Mouse (Mus musculus): ENCODE data around the gene Extl1. TPM values are rescaled to one million over a fixed set of nuclear protein-coding genes. Genes with fewer than 3 reads are reported as not detected.

Extl1 gene
- polyA plus RNA-seq, 1 experiment from 2014 or later = 1.6 TPM

DNA sequence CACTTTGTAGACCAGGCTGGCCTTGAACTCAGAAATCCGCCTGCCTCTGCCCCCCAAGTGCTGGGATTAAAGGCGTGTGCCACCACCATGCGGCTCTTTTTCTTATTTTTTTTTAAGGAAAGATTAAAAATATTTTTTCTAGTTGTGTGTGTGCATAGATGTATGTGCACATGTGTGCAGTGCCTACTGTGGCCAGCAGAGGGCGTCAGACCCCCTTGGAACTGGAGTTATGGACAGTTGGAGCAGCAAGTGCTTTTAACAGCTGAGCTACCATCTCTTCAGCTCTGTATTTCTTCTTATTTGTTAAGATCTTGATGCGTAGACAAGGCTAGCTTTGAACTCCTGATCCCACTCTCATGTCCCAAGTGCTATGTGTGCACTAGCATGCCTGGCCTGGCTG, 25.6 kb upstream of the Extl1 start:
- WGBS = 74% methylated on average over 5 of the region's 5 CpGs
- H3K4me2 ChIP-seq (ENCODE audit: low read depth, low read length) = no peak overlapping the region
- H3K27ac ChIP-seq (ENCODE audit: low read length) = no peak overlapping the region
- no peaks in the 10 kb centered on the region for H3K27me3 ChIP-seq (replicated peaks; ENCODE audit: control insufficient read depth, insufficient read depth, low read length)
- H3K4me1 ChIP-seq (ENCODE audit: control insufficient read depth, insufficient read depth, low read length) = no peaks in the 10 kb centered on the region
- H3K4me3 ChIP-seq (ENCODE audit: low read length) = no peak overlapping the region
- 0 out of 2 replicates have a peak, but pooled peaks cover 3% of the 10 kb centered on the region for H3K36me3 ChIP-seq (ENCODE audit: control insufficient read depth, insufficient read depth, low read length)
- no peak for ATAC-seq
- no peak overlapping the region for H3K9ac ChIP-seq (ENCODE audit: low read depth, low read length)
- H3K9me3 ChIP-seq (ENCODE audit: control insufficient read depth, low read length) = no peaks in the 10 kb centered on the region

DNA sequence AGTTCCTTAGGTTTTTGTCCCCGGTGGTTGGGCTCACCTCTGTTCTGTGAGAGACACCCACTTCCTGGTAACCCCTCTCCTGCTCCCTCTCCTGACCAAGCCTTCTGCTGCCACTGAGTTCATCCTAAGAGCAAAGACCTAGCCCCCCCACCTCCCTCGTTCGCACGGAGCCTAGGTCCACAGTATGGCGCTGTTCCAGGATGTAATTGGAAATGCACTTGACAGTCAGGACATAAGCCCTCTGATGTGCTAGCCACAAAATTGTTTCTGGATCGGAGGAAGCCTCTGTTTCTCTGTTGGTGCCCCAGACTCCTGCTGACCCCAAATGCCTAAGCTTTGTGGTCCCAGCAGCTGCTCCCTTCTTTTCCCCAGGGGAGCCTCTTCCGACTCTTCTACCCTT, 20.1 kb upstream of the Extl1 start:
- Histone ChIP-seq H3K36me3 (ENCODE audit: control insufficient read depth, insufficient read depth, low read length) (no peaks in the 10 kb centered on the region), H3K9me3 (ENCODE audit: control insufficient read depth, low read length) (no peaks in the 10 kb centered on the region), H3K4me3 (ENCODE audit: low read length) (no peak overlapping the region), H3K4me2 (ENCODE audit: low read depth, low read length) (no peak overlapping the region), H3K4me1 (ENCODE audit: control insufficient read depth, insufficient read depth, low read length) (peaks cover 21% of the 10 kb centered on the region), H3K27me3 (replicated peaks; ENCODE audit: control insufficient read depth, insufficient read depth, low read length) (no peaks in the 10 kb centered on the region), H3K9ac (ENCODE audit: low read depth, low read length) (no peak overlapping the region), H3K27ac (ENCODE audit: low read length) (no peak overlapping the region)
- ATAC-seq = no peak
- WGBS = 65% methylated on average over 7 of the region's 7 CpGs

DNA sequence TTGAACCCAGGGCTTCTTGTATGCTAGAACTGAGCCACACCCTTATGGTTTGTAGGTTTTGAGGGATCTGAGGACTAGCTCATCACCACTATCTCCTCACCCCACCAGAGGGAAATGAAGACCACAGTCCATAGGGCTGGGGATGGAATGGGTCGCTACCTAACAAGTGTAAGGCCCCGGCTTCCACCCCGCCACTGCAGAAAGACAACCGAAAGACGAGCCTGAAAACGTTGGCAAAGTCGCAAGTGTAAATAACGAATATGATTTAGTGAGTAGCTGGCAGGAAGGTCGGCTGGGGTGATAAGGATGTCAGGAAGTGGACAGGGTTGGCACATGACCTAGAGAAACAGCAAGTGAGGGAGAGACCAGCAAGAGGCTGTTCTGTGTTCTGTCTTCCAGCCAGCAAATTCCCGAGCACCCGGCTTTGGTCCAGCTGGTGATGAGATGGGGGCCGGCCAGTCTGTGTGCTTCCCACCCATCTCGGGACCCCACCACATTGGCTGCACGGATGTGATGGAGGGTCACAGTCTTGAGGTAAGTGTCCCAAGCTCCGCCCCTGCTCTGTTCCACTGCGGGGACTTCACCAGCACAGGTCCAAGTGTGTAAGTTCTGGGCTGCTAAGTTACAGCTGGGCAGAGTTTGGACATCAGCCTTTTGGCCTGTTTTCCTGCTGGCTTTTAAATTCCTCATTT, 19.1 kb upstream of the Extl1 start:
- Histone ChIP-seq H3K9me3 (ENCODE audit: control insufficient read depth, low read length) (no peaks in the 10 kb centered on the region), H3K27me3 (replicated peaks; ENCODE audit: control insufficient read depth, insufficient read depth, low read length) (no peaks in the 10 kb centered on the region), H3K4me3 (ENCODE audit: low read length) (no peak overlapping the region), H3K4me1 (ENCODE audit: control insufficient read depth, insufficient read depth, low read length) (peaks cover 21% of the 10 kb centered on the region), H3K4me2 (ENCODE audit: low read depth, low read length) (no peak overlapping the region), H3K27ac (ENCODE audit: low read length) (peak overlapping the region; percentile 38; the same call in 1 of the 2 replicates), H3K9ac (ENCODE audit: low read depth, low read length) (no peak overlapping the region), H3K36me3 (ENCODE audit: control insufficient read depth, insufficient read depth, low read length) (no peaks in the 10 kb centered on the region)
- 57% methylated on average over 16 of the region's 16 CpGs for WGBS
- peak; percentile 13 for ATAC-seq

DNA sequence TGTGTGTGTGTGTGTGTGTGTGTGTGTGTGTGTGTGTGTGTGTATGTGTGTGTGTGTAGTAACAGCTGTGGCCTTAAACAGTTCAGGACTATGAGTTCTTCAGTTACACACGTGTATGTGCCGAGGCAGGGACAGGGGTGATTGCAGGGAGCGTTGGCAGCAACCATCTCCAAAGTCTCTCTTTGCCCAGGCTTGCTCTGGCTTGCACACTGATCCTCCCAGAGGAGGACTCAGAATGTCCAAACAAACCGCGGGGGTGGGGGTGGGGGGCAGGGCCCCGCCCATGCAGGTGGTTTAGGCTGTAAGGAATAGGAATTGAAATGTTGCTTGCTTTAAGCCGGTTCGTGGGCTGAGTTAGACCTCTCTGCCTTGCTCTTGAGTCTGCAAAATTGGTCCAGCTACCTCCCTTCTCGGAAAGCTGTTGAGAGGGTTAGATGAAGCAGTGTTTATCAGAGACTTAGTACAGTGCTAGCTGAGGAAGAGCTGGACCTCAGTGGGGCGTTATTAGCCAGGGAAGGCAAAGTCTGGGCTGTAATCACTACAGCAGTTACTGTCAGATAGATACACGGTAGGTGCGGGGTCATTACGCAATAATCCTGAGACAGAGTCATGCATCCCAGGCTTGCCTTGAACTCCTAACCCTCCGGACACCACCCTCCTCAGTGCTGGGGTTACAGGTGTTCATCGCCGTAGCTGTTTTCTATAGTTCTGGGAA, 18.4 kb upstream of the Extl1 start:
- Histone ChIP-seq H3K27ac (ENCODE audit: low read length) (peak overlapping the region; percentile 67; the same call in 1 of the 2 replicates), H3K4me3 (ENCODE audit: low read length) (peak overlapping the region; percentile 45), H3K36me3 (ENCODE audit: control insufficient read depth, insufficient read depth, low read length) (no peaks in the 10 kb centered on the region), H3K4me2 (ENCODE audit: low read depth, low read length) (peak overlapping the region; percentile 76), H3K9me3 (ENCODE audit: control insufficient read depth, low read length) (no peaks in the 10 kb centered on the region), H3K4me1 (ENCODE audit: control insufficient read depth, insufficient read depth, low read length) (peaks cover 25% of the 10 kb centered on the region), H3K27me3 (replicated peaks; ENCODE audit: control insufficient read depth, insufficient read depth, low read length) (no peaks in the 10 kb centered on the region), H3K9ac (ENCODE audit: low read depth, low read length) (peak overlapping the region; percentile 65; the same call in 1 of the 2 replicates)
- 42% methylated on average over 16 of the region's 16 CpGs for WGBS
- peak; percentile 63 for ATAC-seq

DNA sequence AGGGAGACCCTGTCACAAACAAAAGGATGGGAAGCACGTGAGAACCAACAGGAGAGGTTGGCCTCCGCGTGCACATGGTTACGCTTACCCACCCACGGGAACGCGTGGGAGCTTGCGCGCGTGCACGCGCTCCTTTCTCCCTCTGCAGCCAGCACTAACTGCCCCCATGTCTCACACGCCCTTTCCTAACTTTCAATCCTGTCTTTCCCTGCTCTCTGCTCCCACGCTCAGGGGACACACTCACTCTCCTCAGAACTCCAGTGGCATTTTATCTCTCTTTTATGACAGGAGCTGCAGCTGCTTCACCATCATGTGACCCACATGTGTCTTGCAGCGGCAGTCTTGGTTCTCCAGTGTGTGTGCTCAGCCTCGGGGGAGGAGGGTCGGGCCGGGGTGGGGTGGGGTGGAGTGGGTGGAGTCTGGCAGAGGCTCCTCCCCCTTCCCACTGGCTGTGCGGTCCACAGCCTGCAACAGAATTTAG, 17.6 kb upstream of the Extl1 start:
- Histone ChIP-seq H3K27ac (ENCODE audit: low read length) (peak overlapping the region; percentile 82), H3K9ac (ENCODE audit: low read depth, low read length) (peak overlapping the region; percentile 65)
- WGBS = 3% methylated on average over 19 of the region's 19 CpGs

DNA sequence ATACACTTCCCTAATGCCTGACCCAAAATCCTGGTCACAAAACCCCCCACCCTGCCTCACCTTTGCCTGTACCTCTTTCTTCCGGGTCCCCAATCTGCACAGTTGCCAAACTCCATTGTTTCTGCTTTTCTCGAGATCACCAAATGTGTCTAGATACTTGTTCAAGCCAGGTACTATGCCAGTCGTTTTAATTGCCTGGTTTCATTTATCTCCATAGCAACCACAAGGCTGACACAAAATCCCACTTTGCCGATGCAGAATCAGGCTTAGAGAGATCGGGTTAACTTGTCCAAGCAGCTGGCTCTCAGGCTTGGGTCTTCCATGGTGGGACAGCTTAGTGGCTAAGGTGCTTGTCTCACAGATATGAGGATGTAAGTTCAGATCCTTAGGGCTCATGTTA, 16.6 kb upstream of the Extl1 start:
- no peaks in the 10 kb centered on the region for H3K9me3 ChIP-seq (ENCODE audit: control insufficient read depth, low read length)
- no peak overlapping the region for H3K4me3 ChIP-seq (ENCODE audit: low read length)
- peak overlapping the region; percentile 7; the same call in 1 of the 2 replicates for H3K27ac ChIP-seq (ENCODE audit: low read length)
- ATAC-seq = no peak
- no peaks in the 10 kb centered on the region for H3K27me3 ChIP-seq (replicated peaks; ENCODE audit: control insufficient read depth, insufficient read depth, low read length)
- no peak overlapping the region for H3K9ac ChIP-seq (ENCODE audit: low read depth, low read length)
- no peak overlapping the region for H3K4me2 ChIP-seq (ENCODE audit: low read depth, low read length)
- peaks cover 25% of the 10 kb centered on the region for H3K4me1 ChIP-seq (ENCODE audit: control insufficient read depth, insufficient read depth, low read length)
- H3K36me3 ChIP-seq (ENCODE audit: control insufficient read depth, insufficient read depth, low read length) = no peaks in the 10 kb centered on the region
- WGBS = 28% methylated on average over 5 of the region's 5 CpGs

More for the DNA sequence above, 17.6 kb upstream of the Extl1 start:
- Histone ChIP-seq H3K4me3 (ENCODE audit: low read length) (peak overlapping the region; percentile 45), H3K4me1 (ENCODE audit: control insufficient read depth, insufficient read depth, low read length) (peaks cover 25% of the 10 kb centered on the region), H3K9me3 (ENCODE audit: control insufficient read depth, low read length) (no peaks in the 10 kb centered on the region), H3K27me3 (replicated peaks; ENCODE audit: control insufficient read depth, insufficient read depth, low read length) (no peaks in the 10 kb centered on the region), H3K4me2 (ENCODE audit: low read depth, low read length) (peak overlapping the region; percentile 76), H3K36me3 (ENCODE audit: control insufficient read depth, insufficient read depth, low read length) (no peaks in the 10 kb centered on the region)
- peak; percentile 62 for ATAC-seq

DNA sequence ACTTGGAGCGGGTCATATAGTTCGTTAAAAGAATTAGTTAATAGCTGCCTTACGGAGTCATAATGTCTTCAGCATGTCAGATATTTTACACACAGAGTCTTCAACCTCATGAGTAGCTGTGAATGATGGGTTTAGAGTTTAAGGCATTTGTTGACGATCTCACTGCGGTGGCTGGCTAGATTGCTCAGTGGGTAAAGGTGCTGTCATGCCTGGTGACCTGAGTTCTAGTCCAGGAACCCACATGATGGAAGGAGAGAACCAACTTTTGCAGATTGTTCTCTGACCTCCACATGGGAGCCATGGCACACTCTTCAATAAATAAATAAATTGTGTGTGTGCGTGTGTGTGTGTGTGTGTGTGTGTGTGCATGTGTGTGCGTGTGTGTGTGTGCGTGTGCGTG, 14.1 kb upstream of the Extl1 start:
- Histone ChIP-seq H3K4me3 (ENCODE audit: low read length) (peak overlapping the region; percentile 56), H3K4me2 (ENCODE audit: low read depth, low read length) (peak overlapping the region; percentile 83), H3K36me3 (ENCODE audit: control insufficient read depth, insufficient read depth, low read length) (no peaks in the 10 kb centered on the region), H3K9ac (ENCODE audit: low read depth, low read length) (peak overlapping the region; percentile 49), H3K27ac (ENCODE audit: low read length) (peak overlapping the region; percentile 97), H3K27me3 (replicated peaks; ENCODE audit: control insufficient read depth, insufficient read depth, low read length) (no peaks in the 10 kb centered on the region), H3K4me1 (ENCODE audit: control insufficient read depth, insufficient read depth, low read length) (peaks cover 24% of the 10 kb centered on the region), H3K9me3 (ENCODE audit: control insufficient read depth, low read length) (no peaks in the 10 kb centered on the region)
- no peak for ATAC-seq
- WGBS = 81% methylated on average over 9 of the region's 9 CpGs

DNA sequence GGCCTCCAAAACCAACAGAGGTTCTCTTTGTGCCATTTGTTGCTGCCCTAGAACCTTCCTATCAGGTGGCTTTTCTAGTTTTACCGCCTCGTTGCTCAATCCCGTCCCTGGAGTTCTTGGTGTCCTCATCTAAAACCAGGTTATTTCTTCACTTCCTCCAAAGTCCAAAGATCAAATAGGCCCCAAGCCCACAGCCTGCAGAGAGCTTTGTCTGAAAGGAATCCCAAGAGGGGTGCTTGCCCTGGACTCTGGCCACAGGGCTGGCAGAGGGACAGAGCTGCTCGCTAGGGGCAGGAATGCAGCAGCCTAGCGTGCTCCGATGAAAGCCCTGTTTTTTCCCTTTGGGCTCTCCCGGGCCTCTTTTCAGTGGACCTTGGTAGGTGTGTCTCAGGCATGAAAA, 13.5 kb upstream of the Extl1 start:
- Histone ChIP-seq H3K27ac (ENCODE audit: low read length) (peak overlapping the region; percentile 97), H3K4me1 (ENCODE audit: control insufficient read depth, insufficient read depth, low read length) (peaks cover 18% of the 10 kb centered on the region), H3K4me3 (ENCODE audit: low read length) (peak overlapping the region; percentile 56), H3K9ac (ENCODE audit: low read depth, low read length) (peak overlapping the region; percentile 49), H3K36me3 (ENCODE audit: control insufficient read depth, insufficient read depth, low read length) (no peaks in the 10 kb centered on the region), H3K4me2 (ENCODE audit: low read depth, low read length) (peak overlapping the region; percentile 83), H3K9me3 (ENCODE audit: control insufficient read depth, low read length) (no peaks in the 10 kb centered on the region), H3K27me3 (replicated peaks; ENCODE audit: control insufficient read depth, insufficient read depth, low read length) (no peaks in the 10 kb centered on the region)
- 19% methylated on average over 7 of the region's 7 CpGs for WGBS
- peak; percentile 76 for ATAC-seq

DNA sequence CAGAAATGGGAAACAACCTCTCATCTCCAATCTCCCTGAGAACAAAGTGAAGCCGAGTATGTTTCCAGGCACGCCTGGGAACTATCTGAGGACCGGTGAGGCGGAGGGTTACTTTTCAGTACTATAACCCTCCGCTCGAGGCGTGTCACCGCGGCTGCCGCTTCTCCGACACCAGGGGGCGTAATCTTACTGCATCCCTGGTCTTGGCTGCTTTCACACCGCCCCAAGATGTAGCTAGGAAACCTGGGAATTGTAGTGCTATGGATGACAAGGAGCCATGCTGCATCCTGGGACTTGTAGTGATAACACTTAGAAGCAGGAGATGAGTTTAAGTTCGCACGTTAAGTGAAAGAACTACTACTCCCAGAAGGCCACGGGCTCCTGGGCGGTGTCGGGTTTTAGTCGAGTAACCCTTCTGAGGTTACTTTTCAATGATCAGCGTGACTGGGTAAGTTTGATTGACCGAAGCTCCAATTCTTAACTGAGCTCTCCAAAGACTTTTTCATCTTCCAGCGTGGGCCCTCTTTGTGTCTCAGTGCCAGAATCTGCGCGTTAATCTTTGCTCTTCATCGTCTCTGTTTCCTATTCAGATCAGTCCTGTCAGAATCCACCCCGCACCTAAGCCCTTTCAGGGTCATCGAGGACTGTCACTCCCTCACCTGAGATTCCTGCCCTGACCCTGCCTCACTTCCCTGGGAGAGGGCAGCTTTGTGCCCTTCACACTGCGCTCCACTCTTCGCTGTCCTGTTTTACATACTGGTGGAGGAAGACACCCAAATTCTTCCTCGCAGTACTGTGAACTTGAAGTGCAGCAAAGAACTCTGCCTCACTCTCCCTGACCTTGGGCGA, 12.6 kb upstream of the Extl1 start, which contains the start of gene Pafah2:
Pafah2 (plus strand) TSS at position 344 of the 849 bp plus-strand sequence.
- peak; percentile 94 for ATAC-seq
- peak within 1 kb of the TSS; percentile 83 for H3K4me2 ChIP-seq (ENCODE audit: low read depth, low read length)
- under 1% methylated on average over 31 of the region's 31 CpGs for WGBS
- no peaks in the 10 kb centered on the region for H3K36me3 ChIP-seq (ENCODE audit: control insufficient read depth, insufficient read depth, low read length)
- H3K27ac ChIP-seq (ENCODE audit: low read length) = peak within 1 kb of the TSS; percentile 97
- no peaks in the 10 kb centered on the region for H3K27me3 ChIP-seq (replicated peaks; ENCODE audit: control insufficient read depth, insufficient read depth, low read length)
- H3K9ac ChIP-seq (ENCODE audit: low read depth, low read length) = peak within 1 kb of the TSS; percentile 77
- peaks cover 5% of the 10 kb centered on the region for H3K9me3 ChIP-seq (ENCODE audit: control insufficient read depth, low read length)
- H3K4me1 ChIP-seq (ENCODE audit: control insufficient read depth, insufficient read depth, low read length) = peaks cover 11% of the 10 kb centered on the region
- peak within 1 kb of the TSS; percentile 56 for H3K4me3 ChIP-seq (ENCODE audit: low read length)

All from intestine, embryonic 16.5 days (tissue).